Comparison of ENCODE assay signal across 8 mouse cellular contexts in the genomic region with DNA sequence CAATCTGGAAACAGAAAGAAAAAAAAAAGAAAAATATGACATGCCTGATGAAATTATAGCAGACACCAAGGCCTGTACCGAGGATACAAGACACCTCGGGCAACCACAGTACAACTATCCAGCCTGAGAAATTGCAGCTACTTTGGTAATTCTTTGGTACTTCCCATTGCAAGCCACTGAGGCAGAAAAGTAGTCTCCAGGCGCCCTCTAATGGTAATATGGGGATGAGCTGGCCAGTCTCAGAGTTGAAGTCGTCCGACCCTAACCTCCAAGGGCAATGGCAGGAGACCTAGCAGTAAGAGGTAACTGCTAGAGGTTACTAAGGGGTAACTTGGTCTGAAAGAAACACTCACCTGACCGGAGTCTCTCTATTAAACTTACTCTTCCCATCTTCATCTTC. TPM values are rescaled to one million over a fixed set of nuclear protein-coding genes. Genes with fewer than 3 reads are reported as not detected.
A peak's percentile ranks its signal among the peaks of the same experiment; 100 is the strongest.
DNase-seq lines count a peak whose midpoint lies in the region; ATAC-seq and TF ChIP-seq lines count a peak whose summit lies in the region.

No protein-coding gene starts in this region.

- peak; percentile 48; the same call in 1 of the 2 replicates for ATAC-seq in G1E (ENCODE audit: extremely low read depth, insufficient number of reproducible peaks, low FRiP score, poor library complexity, severe bottlenecking)
- ATAC-seq in megakaryocyte-erythroid progenitor cell, adult 5-6 weeks (replicated peaks; ENCODE audit: low FRiP score, low TSS enrichment, poor library complexity, severe bottlenecking): peak; percentile 71

- DNase-seq in layer of hippocampus, adult 11-12 months (ENCODE audit: low spot score): peak; percentile 83
- no peak for DNase-seq in layer of hippocampus, adult 9-10 months (ENCODE audit: low spot score)
- DNase-seq in G1E (ENCODE audit: low spot score): peak; percentile 74
- peak; percentile 70 for DNase-seq in cerebellum, adult 8-10 months
- DNase-seq in heart, adult 9 months (ENCODE audit: low spot score in 2 of 2): peak; percentile 59 to 77
- peak; percentile 64 for DNase-seq in layer of hippocampus, adult 9-11 months
- peak; percentile 52 for DNase-seq in yolk sac, embryonic 10.5 days (ENCODE audit: low spot score)

- no peak overlapping the region for H3K4me3 ChIP-seq in G1E (ENCODE audit: low read depth, low read length)

- H3K36me3 ChIP-seq in G1E (replicated peaks): peaks cover 1% of the 10 kb centered on the region

- TF ChIP-seq CTCF in G1E (IDR thresholded peaks at IDR 0.05; ENCODE audit: low read depth, low read length): peak; percentile 56

- peaks cover 7% of the 10 kb centered on the region; the same call in 1 of the 2 replicates for H3K27me3 ChIP-seq in G1E (ENCODE audit: insufficient read depth, low read length)

- H3K9me3 ChIP-seq in G1E (replicated peaks): no peaks in the 10 kb centered on the region

- peaks cover 20% of the 10 kb centered on the region for H3K4me1 ChIP-seq in G1E (ENCODE audit: insufficient read depth, low read depth, low read length)

RNA-seq across cellular contexts. Expression of a gene that starts 4.1 kb away (rescaled TPM):
- 15.3 and 19.7 TPM in 2 replicates for total RNA-seq in G1E (2014; fragmentation: Nextera tagmentation)
- total RNA-seq in G1E (2017): 22.3 and 36.9 TPM in 2 replicates
- 129 and 172 TPM in 2 replicates for polyA plus RNA-seq in G1E (2012)
- 20.6 and 22.9 TPM in 2 replicates for total RNA-seq in megakaryocyte-erythroid progenitor cell, adult 5-6 weeks (2014; fragmentation: Nextera tagmentation)
- 11.3 and 15.5 TPM in 2 replicates for total RNA-seq in megakaryocyte-erythroid progenitor cell, adult 5-6 weeks (2017)

RNA-seq across cellular contexts. Expression of a gene that starts 5.6 kb away (rescaled TPM):
- total RNA-seq in G1E (2014; fragmentation: Nextera tagmentation) (not detected in 2 replicates), G1E (2017) (not detected in 2 replicates)
- not detected in 2 replicates for polyA plus RNA-seq in G1E (2012)
- 19.1 TPM in 1 of 2 replicates, not detected in the other for total RNA-seq in megakaryocyte-erythroid progenitor cell, adult 5-6 weeks (2014; fragmentation: Nextera tagmentation)
- total RNA-seq in megakaryocyte-erythroid progenitor cell, adult 5-6 weeks (2017): not detected in 2 replicates

RNA-seq across cellular contexts. Expression of a gene that starts 7.9 kb away (rescaled TPM):
- total RNA-seq in G1E (2014; fragmentation: Nextera tagmentation) (not detected in 2 replicates), G1E (2017) (0.05 TPM in 1 of 2 replicates, not detected in the other)
- polyA plus RNA-seq in G1E (2012): 0.01 and 0.03 TPM in 2 replicates
- total RNA-seq in megakaryocyte-erythroid progenitor cell, adult 5-6 weeks (2014; fragmentation: Nextera tagmentation): 0.26 TPM in 1 of 2 replicates, not detected in the other
- not detected in 2 replicates for total RNA-seq in megakaryocyte-erythroid progenitor cell, adult 5-6 weeks (2017)

RNA-seq across cellular contexts. Expression of a gene that starts 8.3 kb away (rescaled TPM):
- total RNA-seq in G1E (2014; fragmentation: Nextera tagmentation) (24.1 and 24.8 TPM in 2 replicates), G1E (2017) (45.1 and 50.5 TPM in 2 replicates)
- 16.1 and 20.5 TPM in 2 replicates for polyA plus RNA-seq in G1E (2012)
- total RNA-seq in megakaryocyte-erythroid progenitor cell, adult 5-6 weeks (2014; fragmentation: Nextera tagmentation): 62.4 and 172 TPM in 2 replicates
- total RNA-seq in megakaryocyte-erythroid progenitor cell, adult 5-6 weeks (2017): 11.1 and 21.4 TPM in 2 replicates

RNA-seq across cellular contexts. Expression of a gene that starts 14.6 kb away (rescaled TPM):
- total RNA-seq in G1E (2014; fragmentation: Nextera tagmentation) (not detected in 2 replicates), G1E (2017) (0.06 and 0.22 TPM in 2 replicates)
- polyA plus RNA-seq in G1E (2012): 0.05 TPM in 1 of 2 replicates, not detected in the other
- total RNA-seq in megakaryocyte-erythroid progenitor cell, adult 5-6 weeks (2014; fragmentation: Nextera tagmentation): 1.2 TPM in 1 of 2 replicates, not detected in the other
- 0.15 TPM in 1 of 2 replicates, not detected in the other for total RNA-seq in megakaryocyte-erythroid progenitor cell, adult 5-6 weeks (2017)
